Mouse (Mus musculus) E14TG2a.4 (cell line): ENCODE data around the gene Suz12.

Experiments
- H3K27me3 ChIP-seq: 2 replicates; pipeline ENCODE4 v1.6.1; 2014; ENCODE audit warnings: low read length, control low read depth; ENCODE audit not compliant: insufficient read depth
- H3K36me3 ChIP-seq: 2 replicates; pipeline ENCODE4 v1.6.1; 2014; ENCODE audit warnings: low read length, control low read depth; ENCODE audit not compliant: insufficient read depth
- H3K4me1 ChIP-seq: replicated peaks from 2 replicates; pipeline ENCODE4 v1.6.1; 2014; ENCODE audit warnings: low read depth, low read length, control low read depth
- H3K4me3 ChIP-seq: replicated peaks from 2 replicates; pipeline ENCODE4 v1.5.1; 2014; ENCODE audit warnings: mild to moderate bottlenecking, low read length
- H3K9me3 ChIP-seq: 2 replicates; pipeline ENCODE4 v1.6.1; 2014; ENCODE audit warnings: low read length, control low read depth
- CTCF ChIP-seq: conservative IDR thresholded peaks from 2 replicates; pipeline ENCODE4 v1.5.1; 2014; ENCODE audit warnings: low read length
- NANOG ChIP-seq: IDR thresholded peaks from 2 replicates; pipeline ENCODE4 v1.6.1; 2014; ENCODE audit warnings: borderline replicate concordance, low read length, mixed read lengths
- POU5F1 ChIP-seq: IDR thresholded peaks from 2 replicates; pipeline ENCODE4 v1.6.1; 2014; ENCODE audit warnings: low read length, borderline replicate concordance

Suz12 gene

GRCm38 (mm10) chr11:79992592-79993355, at the start of gene Suz12:
TSS of gene Suz12 (plus strand) at chr11:79993106.
- Histone ChIP-seq H3K36me3 (peaks cover 27% of the 10 kb centered on the region), H3K4me3 (peak within 1 kb of the TSS; percentile 99), H3K4me1 (peaks cover 26% of the 10 kb centered on the region), H3K9me3 (no peaks in the 10 kb centered on the region), H3K27me3 (no peaks in the 10 kb centered on the region)
- TF ChIP-seq NANOG = no peak
- TF ChIP-seq CTCF = no peak
- no peak for TF ChIP-seq POU5F1

GRCm38 (mm10) chr11:79943136-79943535, 49.8 kb upstream of the Suz12 start:
- Histone ChIP-seq H3K36me3 (peaks cover 100% of the 10 kb centered on the region), H3K4me3 (no peak overlapping the region), H3K4me1 (peaks cover 24% of the 10 kb centered on the region), H3K9me3 (no peaks in the 10 kb centered on the region), H3K27me3 (no peaks in the 10 kb centered on the region)
- TF ChIP-seq CTCF (no peak), NANOG (no peak), POU5F1 (no peak)

- no peak for TF ChIP-seq CTCF
- no peak for TF ChIP-seq NANOG
- no peak for TF ChIP-seq POU5F1
- no peaks in the 10 kb centered on the region for H3K9me3 ChIP-seq
- H3K36me3 ChIP-seq = peaks cover 100% of the 10 kb centered on the region
- peaks cover 24% of the 10 kb centered on the region for H3K4me1 ChIP-seq
- no peak overlapping the region for H3K4me3 ChIP-seq
- no peaks in the 10 kb centered on the region for H3K27me3 ChIP-seq
Measured at GRCm38 (mm10) chr11:79943601-79944000, 49.3 kb upstream of the Suz12 start.

GRCm38 (mm10) chr11:79947265-79947664, 45.6 kb upstream of the Suz12 start:
- Histone ChIP-seq H3K36me3 (peaks cover 99% of the 10 kb centered on the region), H3K27me3 (no peaks in the 10 kb centered on the region), H3K9me3 (no peaks in the 10 kb centered on the region), H3K4me1 (peaks cover 24% of the 10 kb centered on the region), H3K4me3 (no peak overlapping the region)
- TF ChIP-seq POU5F1 (no peak), CTCF (no peak), NANOG (no peak)

GRCm38 (mm10) chr11:79961346-79962124, 31.4 kb upstream of the Suz12 start:
- no peaks in the 10 kb centered on the region for H3K9me3 ChIP-seq
- peak overlapping the region; percentile 94 for H3K4me3 ChIP-seq
- H3K4me1 ChIP-seq = peaks cover 21% of the 10 kb centered on the region
- no peak for TF ChIP-seq CTCF
- TF ChIP-seq POU5F1 = no peak
- no peak for TF ChIP-seq NANOG
- no peaks in the 10 kb centered on the region for H3K27me3 ChIP-seq
- H3K36me3 ChIP-seq = peaks cover 43% of the 10 kb centered on the region

- no peaks in the 10 kb centered on the region for H3K27me3 ChIP-seq
- H3K36me3 ChIP-seq = peaks cover 35% of the 10 kb centered on the region
- peaks cover 21% of the 10 kb centered on the region for H3K4me1 ChIP-seq
- peak within 1 kb of the TSS; percentile 94 for H3K4me3 ChIP-seq
- TF ChIP-seq CTCF (peak; percentile 61), POU5F1 (no peak)
- no peaks in the 10 kb centered on the region for H3K9me3 ChIP-seq
Measured at GRCm38 (mm10) chr11:79962125-79962876, 30.6 kb upstream of the Suz12 start, which contains the start of gene Utp6. TSS of gene Utp6 (minus strand) at chr11:79962390.

- H3K36me3 ChIP-seq = peaks cover 30% of the 10 kb centered on the region
- no peak for TF ChIP-seq CTCF
- no peak for TF ChIP-seq NANOG
- no peak for TF ChIP-seq POU5F1
- H3K4me1 ChIP-seq = peaks cover 26% of the 10 kb centered on the region
- no peaks in the 10 kb centered on the region for H3K27me3 ChIP-seq
- H3K9me3 ChIP-seq = no peaks in the 10 kb centered on the region
- H3K4me3 ChIP-seq = peak overlapping the region; percentile 94
Measured at GRCm38 (mm10) chr11:79962877-79963183, 30.1 kb upstream of the Suz12 start.

GRCm38 (mm10) chr11:79963212-79963974, 29.5 kb upstream of the Suz12 start:
- H3K9me3 ChIP-seq = no peaks in the 10 kb centered on the region
- peak overlapping the region; percentile 94; the same call in 1 of the 2 replicates for H3K4me3 ChIP-seq
- H3K36me3 ChIP-seq = peaks cover 24% of the 10 kb centered on the region
- H3K27me3 ChIP-seq = no peaks in the 10 kb centered on the region
- TF ChIP-seq CTCF (no peak), NANOG (no peak), POU5F1 (no peak)
- peaks cover 29% of the 10 kb centered on the region for H3K4me1 ChIP-seq
